Mouse (Mus musculus) neutrophil, adult 5-6 weeks (primary cell): ENCODE measurements around the gene Bicd1. TPM values are rescaled to one million over a fixed set of nuclear protein-coding genes. Genes with fewer than 3 reads are reported as not detected.

Experiments used
- ATAC-seq: fragments of 151-379, 151-347 bp; 2 replicates; pipeline ENCODE4 v1.8.0; 2017; ENCODE audit warnings: mild to moderate bottlenecking, moderate TSS enrichment; ENCODE audit not compliant: insufficient number of reproducible peaks, poor library complexity, low FRiP score, severe bottlenecking; ENCODE audit errors: extremely low read depth
- total RNA-seq: library from RNA; stranded (forward); fragments of 200-1000 nt; gene quantifications from 2 replicates; pipeline ENCODE4 v1.2.3, GENCODE M21; 2017

Gene Bicd1
- total RNA-seq, 1 experiment from 2014 or later = 1.4 TPM

GRCm38 (mm10) chr6:149494662-149495061 lies 86.0 kb downstream of the Bicd1 start:
- no peak for ATAC-seq

GRCm38 (mm10) chr6:149495925-149496324 lies 87.2 kb downstream of the Bicd1 start:
- ATAC-seq = no peak

GRCm38 (mm10) chr6:149565720-149566498 lies 157.2 kb downstream of the Bicd1 start:
- ATAC-seq = peak; percentile 91

- no peak for ATAC-seq
These were observed 158.5 kb downstream of the Bicd1 start for GRCm38 (mm10) chr6:149567219-149567618.

DNA sequence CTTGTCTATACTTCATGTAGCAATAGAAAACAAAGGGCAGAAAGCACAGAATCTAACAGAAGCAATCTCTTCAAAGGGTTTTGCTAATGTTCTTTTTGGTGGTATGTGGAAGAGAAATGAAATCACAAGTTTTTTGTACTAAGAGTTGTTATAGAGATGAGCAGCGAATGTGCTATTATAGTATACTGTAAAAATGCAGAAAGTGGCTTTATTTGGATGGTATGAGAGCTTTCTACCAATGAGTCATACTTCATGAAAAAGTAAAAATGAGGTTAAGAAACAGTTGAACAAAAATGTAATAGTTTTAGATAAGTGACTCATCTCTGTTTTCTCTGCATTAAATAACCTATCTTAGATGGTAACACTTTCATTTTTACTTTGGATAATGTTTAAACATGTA lies 165.6 kb downstream of the Bicd1 start:
- no peak for ATAC-seq

DNA sequence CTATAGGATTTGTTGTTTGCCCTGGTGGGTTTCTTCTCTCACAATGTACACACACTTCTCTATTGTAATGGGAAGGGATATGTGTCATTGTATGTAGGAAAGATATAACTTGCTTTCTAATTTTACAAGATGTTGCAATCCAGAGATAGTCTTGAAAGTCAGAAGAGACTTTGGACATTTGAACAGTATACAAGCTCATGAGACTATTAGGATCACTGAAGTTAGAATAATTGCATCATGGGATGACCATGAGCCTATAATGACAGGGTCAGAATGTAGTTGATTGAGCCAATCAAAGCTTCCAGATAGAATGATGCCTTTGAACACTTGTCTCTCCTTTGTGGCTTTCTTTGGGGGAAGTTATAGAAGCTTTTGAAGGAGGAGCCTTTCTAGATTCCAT lies 171.4 kb downstream of the Bicd1 start:
- no peak for ATAC-seq

GRCm38 (mm10) chr6:149585708-149586504 lies 177.2 kb downstream of the Bicd1 start:
- no peak for ATAC-seq

Other genes starting within 250 kb of the Bicd1 start
- gene Amn1, start 220.2 kb upstream of the Bicd1 start, total RNA-seq = 49.2 and 56.8 TPM in 2 replicates
- gene Resf1, start 99.5 kb upstream of the Bicd1 start, total RNA-seq = 354 and 418 TPM in 2 replicates